Mouse (Mus musculus): ENCODE results near the gene Tmc5. TPM values are rescaled to one million over a fixed set of nuclear protein-coding genes. Genes with fewer than 3 reads are reported as not detected.

Tmc5 gene
- polyA plus RNA-seq, 1 experiment from 2014 or later = 1.0 TPM

DNA sequence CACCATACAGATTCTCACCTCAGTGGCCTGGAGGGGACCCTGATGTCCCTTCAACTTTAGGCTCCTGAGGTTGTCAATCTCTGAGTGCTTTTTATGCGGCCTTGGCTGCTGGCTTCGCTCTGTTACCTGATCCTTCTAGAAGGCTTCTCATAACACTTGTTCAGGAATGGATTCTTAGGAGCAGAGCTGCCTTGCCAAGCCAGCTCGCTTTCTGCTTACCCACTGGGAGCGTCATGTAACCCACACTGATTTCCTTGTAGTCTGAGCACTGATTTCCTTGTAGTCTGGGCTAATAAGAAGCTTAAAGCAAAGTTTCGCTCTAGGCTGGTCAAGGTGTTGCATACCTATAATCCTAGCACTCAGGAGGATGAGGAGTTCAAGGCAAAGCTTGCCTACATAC lies 21.0 kb downstream of the Tmc5 start:
- peak; percentile 61 for DNase-seq (ENCODE audit: low spot score)
- Histone ChIP-seq H3K9ac (ENCODE audit: low read depth, low read length) (no peak overlapping the region), H3K4me1 (ENCODE audit: control insufficient read depth, insufficient read depth, low read length) (no peaks in the 10 kb centered on the region), H3K36me3 (ENCODE audit: control insufficient read depth, insufficient read depth, low read length) (no peaks in the 10 kb centered on the region), H3K9me3 (ENCODE audit: control insufficient read depth, low read length) (no peaks in the 10 kb centered on the region), H3K27ac (replicated peaks; ENCODE audit: low read depth, low read length) (no peak overlapping the region), H3K27me3 (replicated peaks; ENCODE audit: control insufficient read depth, insufficient read depth, low read length) (no peaks in the 10 kb centered on the region), H3K4me3 (ENCODE audit: low read depth, low read length) (no peak overlapping the region), H3K4me2 (ENCODE audit: low read depth, low read length) (no peak overlapping the region)
- WGBS = 67% methylated on average over 5 of the region's 5 CpGs
- ATAC-seq (ENCODE audit: low read depth) = peak; percentile 62; the same call in 1 of the 2 replicates

DNA sequence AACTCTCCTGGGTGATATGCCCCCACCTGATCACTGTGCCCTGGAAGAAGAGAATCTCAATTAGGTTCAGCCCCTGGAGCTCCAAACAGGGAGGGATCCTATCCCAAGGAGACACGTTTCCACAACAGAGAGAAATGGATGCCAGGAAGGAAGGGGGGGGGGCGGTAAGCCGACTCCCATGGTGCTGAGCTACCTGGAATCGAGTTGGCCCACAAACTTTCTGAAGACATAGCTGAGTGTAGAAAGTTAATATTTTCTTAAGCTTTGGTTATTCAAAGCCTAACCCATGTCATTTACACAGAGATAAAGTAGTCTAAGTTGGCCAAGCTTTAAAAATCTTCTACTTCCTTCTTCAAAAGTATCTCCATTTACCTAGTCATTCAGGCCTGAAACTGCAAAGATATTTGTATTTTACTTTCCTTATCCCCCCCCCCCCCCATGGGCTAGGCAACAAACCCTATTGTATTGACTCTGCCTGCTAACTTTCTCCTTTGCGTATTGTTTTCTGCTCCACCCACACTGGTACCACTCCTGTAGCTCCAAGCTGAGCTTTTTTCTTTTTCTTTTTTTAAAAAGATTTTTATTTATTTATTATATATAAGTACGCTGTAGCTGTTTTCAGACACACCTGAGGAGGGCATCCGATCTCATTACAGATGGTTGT lies 23.3 kb downstream of the Tmc5 start:
- Histone ChIP-seq H3K27ac (replicated peaks; ENCODE audit: low read depth, low read length) (no peak overlapping the region), H3K4me2 (ENCODE audit: low read depth, low read length) (no peak overlapping the region), H3K4me3 (ENCODE audit: low read depth, low read length) (no peak overlapping the region), H3K4me1 (ENCODE audit: control insufficient read depth, insufficient read depth, low read length) (no peaks in the 10 kb centered on the region), H3K9ac (ENCODE audit: low read depth, low read length) (no peak overlapping the region), H3K9me3 (ENCODE audit: control insufficient read depth, low read length) (no peaks in the 10 kb centered on the region), H3K36me3 (ENCODE audit: control insufficient read depth, insufficient read depth, low read length) (no peaks in the 10 kb centered on the region), H3K27me3 (replicated peaks; ENCODE audit: control insufficient read depth, insufficient read depth, low read length) (no peaks in the 10 kb centered on the region)
- no peak for ATAC-seq (ENCODE audit: low read depth)
- 82% methylated on average over 7 of the region's 7 CpGs for WGBS
- no peak for DNase-seq (ENCODE audit: low spot score)

DNA sequence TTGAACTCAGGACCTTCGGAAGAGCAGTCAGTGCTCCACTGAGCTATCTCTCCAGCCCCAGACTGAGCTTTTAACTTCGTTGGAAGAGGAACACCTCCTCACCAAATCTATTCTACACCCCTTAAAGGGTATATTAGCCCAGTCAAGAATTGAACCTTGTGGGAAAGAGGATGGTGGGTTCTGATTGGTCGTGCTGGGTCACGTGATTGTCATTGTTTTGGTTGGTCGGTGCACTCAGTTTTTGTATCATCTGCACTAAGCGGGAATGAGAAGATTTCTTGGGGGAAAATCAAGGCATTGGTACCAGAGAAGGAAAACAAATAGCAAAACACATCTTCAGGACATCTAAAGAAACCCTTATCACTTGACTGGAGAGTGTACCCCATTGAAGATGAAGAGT lies 24.0 kb downstream of the Tmc5 start:
- no peaks in the 10 kb centered on the region for H3K27me3 ChIP-seq (replicated peaks; ENCODE audit: control insufficient read depth, insufficient read depth, low read length)
- no peak overlapping the region for H3K27ac ChIP-seq (replicated peaks; ENCODE audit: low read depth, low read length)
- no peak for ATAC-seq (ENCODE audit: low read depth)
- H3K9ac ChIP-seq (ENCODE audit: low read depth, low read length) = no peak overlapping the region
- no peaks in the 10 kb centered on the region for H3K9me3 ChIP-seq (ENCODE audit: control insufficient read depth, low read length)
- H3K36me3 ChIP-seq (ENCODE audit: control insufficient read depth, insufficient read depth, low read length) = no peaks in the 10 kb centered on the region
- H3K4me1 ChIP-seq (ENCODE audit: control insufficient read depth, insufficient read depth, low read length) = no peaks in the 10 kb centered on the region
- H3K4me3 ChIP-seq (ENCODE audit: low read depth, low read length) = no peak overlapping the region
- WGBS = 82% methylated on average over 6 of the region's 6 CpGs
- no peak for DNase-seq (ENCODE audit: low spot score)
- H3K4me2 ChIP-seq (ENCODE audit: low read depth, low read length) = no peak overlapping the region

DNA sequence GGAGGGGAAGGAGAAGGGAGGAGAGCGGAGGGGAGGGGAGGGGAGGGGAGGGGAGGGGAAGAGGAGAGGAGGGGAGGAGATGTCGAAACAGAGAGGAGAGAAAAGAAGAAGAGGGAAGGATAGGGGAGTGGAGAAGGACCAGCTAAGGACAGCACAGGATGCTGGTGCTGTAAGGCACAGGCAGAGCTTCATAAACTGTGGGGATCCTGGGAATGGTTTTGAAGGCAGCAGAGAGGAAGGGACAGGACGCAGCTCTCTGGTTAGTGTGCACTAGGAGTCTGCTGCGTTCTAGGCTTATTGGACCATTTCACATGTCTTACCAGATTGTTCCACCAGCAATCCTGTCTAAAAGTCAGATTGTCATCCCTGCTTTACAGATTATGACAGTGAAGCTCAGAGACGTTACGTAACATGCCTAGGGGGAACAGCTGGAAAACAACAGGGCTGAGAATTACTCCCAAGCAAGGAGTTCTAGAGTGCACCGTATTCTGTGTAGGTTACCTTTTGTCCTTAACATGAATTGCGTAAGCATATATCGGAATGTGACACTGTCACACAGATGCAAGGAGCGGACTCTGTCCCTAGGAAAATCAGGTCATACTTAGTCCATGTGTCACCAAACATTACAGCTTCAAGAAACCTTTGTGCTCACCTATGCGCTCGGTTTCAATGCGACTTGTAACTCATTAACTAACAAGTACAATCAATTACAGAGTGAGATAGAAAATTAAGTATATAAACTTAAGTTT lies 30.6 kb downstream of the Tmc5 start:
- no peak for DNase-seq (ENCODE audit: low spot score)
- no peak overlapping the region for H3K9ac ChIP-seq (ENCODE audit: low read depth, low read length)
- H3K4me3 ChIP-seq (ENCODE audit: low read depth, low read length) = no peak overlapping the region
- H3K36me3 ChIP-seq (ENCODE audit: control insufficient read depth, insufficient read depth, low read length) = no peaks in the 10 kb centered on the region
- no peaks in the 10 kb centered on the region for H3K27me3 ChIP-seq (replicated peaks; ENCODE audit: control insufficient read depth, insufficient read depth, low read length)
- WGBS = 80% methylated on average over 13 of the region's 13 CpGs
- no peak overlapping the region for H3K4me2 ChIP-seq (ENCODE audit: low read depth, low read length)
- H3K4me1 ChIP-seq (ENCODE audit: control insufficient read depth, insufficient read depth, low read length) = no peaks in the 10 kb centered on the region
- no peaks in the 10 kb centered on the region for H3K9me3 ChIP-seq (ENCODE audit: control insufficient read depth, low read length)
- ATAC-seq (ENCODE audit: low read depth) = no peak
- H3K27ac ChIP-seq (replicated peaks; ENCODE audit: low read depth, low read length) = no peak overlapping the region

DNA sequence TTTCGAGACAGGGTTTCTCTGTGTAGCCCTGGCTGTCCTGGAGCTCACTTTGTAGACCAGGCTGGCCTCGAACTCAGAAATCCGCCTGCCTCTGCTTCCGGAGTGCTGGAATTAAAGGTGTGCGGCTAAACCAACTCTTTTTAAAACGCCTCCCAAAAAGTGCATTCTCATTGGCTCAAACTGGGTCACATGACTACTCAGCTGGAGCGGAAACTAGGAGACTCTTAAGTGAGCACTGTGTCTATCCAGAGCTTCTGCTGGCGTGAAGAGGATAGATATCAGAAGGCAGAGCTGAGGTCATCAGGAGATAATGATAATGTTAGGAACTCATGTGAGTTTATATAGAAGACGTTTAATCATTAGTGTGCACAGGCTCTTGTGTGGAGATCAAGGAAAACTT lies 36.0 kb downstream of the Tmc5 start:
- no peak overlapping the region for H3K27ac ChIP-seq (replicated peaks; ENCODE audit: low read depth, low read length)
- DNase-seq (ENCODE audit: low spot score) (no peak), ATAC-seq (ENCODE audit: low read depth) (no peak)
- no peak overlapping the region for H3K4me3 ChIP-seq (ENCODE audit: low read depth, low read length)
- no peaks in the 10 kb centered on the region for H3K9me3 ChIP-seq (ENCODE audit: control insufficient read depth, low read length)
- no peak overlapping the region for H3K9ac ChIP-seq (ENCODE audit: low read depth, low read length)
- H3K4me1 ChIP-seq (ENCODE audit: control insufficient read depth, insufficient read depth, low read length) = no peaks in the 10 kb centered on the region
- H3K4me2 ChIP-seq (ENCODE audit: low read depth, low read length) = no peak overlapping the region
- 84% methylated on average over 9 of the region's 9 CpGs for WGBS
- H3K27me3 ChIP-seq (replicated peaks; ENCODE audit: control insufficient read depth, insufficient read depth, low read length) = no peaks in the 10 kb centered on the region
- no peaks in the 10 kb centered on the region for H3K36me3 ChIP-seq (ENCODE audit: control insufficient read depth, insufficient read depth, low read length)

DNA sequence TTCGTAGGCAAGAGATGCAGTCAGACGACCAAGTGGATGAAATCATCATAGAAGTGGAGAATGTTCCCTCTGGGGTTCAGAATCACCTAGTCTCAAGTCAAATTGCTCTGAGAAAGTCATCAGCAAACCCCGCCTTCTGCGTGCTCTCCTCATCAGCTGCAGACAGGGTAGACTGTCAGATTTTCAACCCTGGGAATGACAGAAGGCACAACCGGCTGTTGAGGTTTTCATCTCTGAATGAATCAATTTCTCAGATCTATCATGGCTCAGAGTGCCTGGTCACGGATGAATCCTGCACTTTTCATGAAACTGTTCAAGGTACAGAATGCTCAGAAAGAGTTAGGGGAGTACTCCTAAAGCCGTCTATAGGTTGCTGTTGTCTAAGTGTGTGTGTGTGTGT lies 36.9 kb downstream of the Tmc5 start:
- Histone ChIP-seq H3K4me1 (ENCODE audit: control insufficient read depth, insufficient read depth, low read length) (no peaks in the 10 kb centered on the region), H3K4me3 (ENCODE audit: low read depth, low read length) (no peak overlapping the region), H3K4me2 (ENCODE audit: low read depth, low read length) (no peak overlapping the region), H3K9me3 (ENCODE audit: control insufficient read depth, low read length) (no peaks in the 10 kb centered on the region), H3K9ac (ENCODE audit: low read depth, low read length) (no peak overlapping the region), H3K36me3 (ENCODE audit: control insufficient read depth, insufficient read depth, low read length) (no peaks in the 10 kb centered on the region), H3K27ac (replicated peaks; ENCODE audit: low read depth, low read length) (no peak overlapping the region), H3K27me3 (replicated peaks; ENCODE audit: control insufficient read depth, insufficient read depth, low read length) (no peaks in the 10 kb centered on the region)
- DNase-seq (ENCODE audit: low spot score) (no peak), ATAC-seq (ENCODE audit: low read depth) (no peak)
- 82% methylated on average over 7 of the region's 7 CpGs for WGBS

DNA sequence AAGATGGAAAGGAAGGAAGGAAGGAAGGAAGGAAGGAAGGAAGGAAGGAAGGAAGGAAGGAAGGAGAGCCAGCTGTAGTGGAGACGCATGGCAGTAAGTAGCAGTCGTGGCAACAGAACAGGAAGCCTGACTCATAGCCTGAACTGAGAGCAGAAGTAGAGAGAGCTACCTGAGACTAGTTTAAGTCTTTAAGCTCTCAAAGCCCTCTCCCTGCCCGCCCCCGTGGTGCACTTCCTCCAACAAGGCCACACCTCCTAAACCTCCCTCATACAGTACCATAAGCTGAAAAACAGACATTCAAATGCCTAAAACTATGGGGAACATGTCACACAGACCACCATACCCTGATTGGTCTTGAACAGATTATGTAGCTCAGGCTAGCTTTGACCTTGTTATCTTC lies 40.4 kb downstream of the Tmc5 start:
- H3K27me3 ChIP-seq (replicated peaks; ENCODE audit: control insufficient read depth, insufficient read depth, low read length) = no peaks in the 10 kb centered on the region
- H3K4me3 ChIP-seq (ENCODE audit: low read depth, low read length) = no peak overlapping the region
- no peak for ATAC-seq (ENCODE audit: low read depth)
- 0 out of 2 replicates have a peak, but pooled peaks cover 4% of the 10 kb centered on the region for H3K9me3 ChIP-seq (ENCODE audit: control insufficient read depth, low read length)
- WGBS = 45% methylated on average over 4 of the region's 4 CpGs
- no peak for DNase-seq (ENCODE audit: low spot score)
- no peak overlapping the region for H3K9ac ChIP-seq (ENCODE audit: low read depth, low read length)
- no peak overlapping the region for H3K4me2 ChIP-seq (ENCODE audit: low read depth, low read length)
- no peaks in the 10 kb centered on the region for H3K36me3 ChIP-seq (ENCODE audit: control insufficient read depth, insufficient read depth, low read length)
- no peaks in the 10 kb centered on the region for H3K4me1 ChIP-seq (ENCODE audit: control insufficient read depth, insufficient read depth, low read length)
- H3K27ac ChIP-seq (replicated peaks; ENCODE audit: low read depth, low read length) = no peak overlapping the region

DNA sequence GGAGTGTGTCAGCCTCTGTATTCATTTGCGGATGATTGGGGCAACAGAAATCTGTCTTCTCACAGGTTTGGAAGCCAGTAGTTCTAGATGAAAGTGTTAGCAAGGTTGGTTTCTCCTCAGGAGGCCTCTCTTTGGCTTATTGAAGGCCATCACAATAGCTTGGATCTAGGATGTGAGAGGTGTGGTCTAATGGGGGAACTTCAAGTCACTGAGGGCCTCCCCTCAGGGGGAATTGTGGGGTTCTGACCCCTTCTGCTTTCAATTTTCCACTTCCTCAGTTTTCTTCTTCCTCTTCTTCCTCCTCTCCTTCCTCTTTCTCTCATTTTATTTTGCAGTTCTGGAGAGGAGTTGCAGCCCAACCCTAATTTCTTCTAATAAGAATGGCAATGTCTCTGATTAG lies 49.1 kb downstream of the Tmc5 start:
- H3K9ac ChIP-seq (ENCODE audit: low read depth, low read length) = no peak overlapping the region

DNA sequence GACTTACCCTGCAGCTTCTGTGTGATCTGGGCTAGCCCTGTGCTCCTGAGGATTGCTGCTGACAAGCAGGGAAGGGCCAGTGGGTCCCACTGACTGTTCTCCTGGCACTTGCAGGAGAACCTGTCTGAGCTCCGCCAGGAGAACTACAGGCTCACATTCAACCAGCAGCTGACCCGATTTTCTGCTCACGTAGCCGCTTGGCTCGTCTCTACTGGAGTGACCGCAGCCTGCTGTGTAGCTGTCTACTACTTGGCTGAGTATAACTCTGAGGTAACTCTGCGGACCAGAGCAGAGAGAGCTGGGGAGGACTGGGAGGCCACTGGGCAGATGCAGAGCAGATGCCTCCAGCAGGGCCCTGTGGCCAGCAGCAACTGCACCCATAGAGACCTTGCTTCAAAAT lies 52.2 kb downstream of the Tmc5 start:
- 78% methylated on average over 7 of the region's 7 CpGs for WGBS
- no peaks in the 10 kb centered on the region for H3K9me3 ChIP-seq (ENCODE audit: control insufficient read depth, low read length)

More for the DNA sequence above, 49.1 kb downstream of the Tmc5 start:
- no peak overlapping the region for H3K4me2 ChIP-seq (ENCODE audit: low read depth, low read length)
- H3K4me1 ChIP-seq (ENCODE audit: control insufficient read depth, insufficient read depth, low read length) = no peaks in the 10 kb centered on the region
- ATAC-seq (ENCODE audit: low read depth) (no peak), DNase-seq (ENCODE audit: low spot score) (no peak)
- WGBS = 79% methylated on average over 1 of the region's 1 CpGs
- no peaks in the 10 kb centered on the region for H3K27me3 ChIP-seq (replicated peaks; ENCODE audit: control insufficient read depth, insufficient read depth, low read length)
- H3K36me3 ChIP-seq (ENCODE audit: control insufficient read depth, insufficient read depth, low read length) = no peaks in the 10 kb centered on the region
- H3K27ac ChIP-seq (replicated peaks; ENCODE audit: low read depth, low read length) = no peak overlapping the region
- H3K4me3 ChIP-seq (ENCODE audit: low read depth, low read length) = no peak overlapping the region
- H3K9me3 ChIP-seq (ENCODE audit: control insufficient read depth, low read length) = 0 out of 2 replicates have a peak, but pooled peaks cover 4% of the 10 kb centered on the region

More for the DNA sequence above, 52.2 kb downstream of the Tmc5 start:
- Histone ChIP-seq H3K4me3 (ENCODE audit: low read depth, low read length) (no peak overlapping the region), H3K4me1 (ENCODE audit: control insufficient read depth, insufficient read depth, low read length) (no peaks in the 10 kb centered on the region), H3K27me3 (replicated peaks; ENCODE audit: control insufficient read depth, insufficient read depth, low read length) (no peaks in the 10 kb centered on the region), H3K4me2 (ENCODE audit: low read depth, low read length) (no peak overlapping the region), H3K36me3 (ENCODE audit: control insufficient read depth, insufficient read depth, low read length) (no peaks in the 10 kb centered on the region), H3K9ac (ENCODE audit: low read depth, low read length) (no peak overlapping the region), H3K27ac (replicated peaks; ENCODE audit: low read depth, low read length) (no peak overlapping the region)
- ATAC-seq (ENCODE audit: low read depth) (no peak), DNase-seq (ENCODE audit: low spot score) (no peak)

Data from embryonic facial prominence, embryonic 14.5 days (tissue).